18 mouse cellular contexts compared by ENCODE assay signal in genomic region chr12:9077554-9078125, GRCm38 (mm10). TPM values are rescaled to one million over a fixed set of nuclear protein-coding genes. Genes with fewer than 3 reads are reported as not detected.
DNase-seq lines count a peak whose midpoint lies in the region; ATAC-seq lines count a peak whose summit lies in the region.
"Had no signal": no experiment of that assay in that cellular context is flagged by ENCODE, and none has a peak within 500 bp of the region (broad histone marks: within the 10 kb centered on the region; RNA-seq: fewer than 3 reads in every experiment).

No protein-coding gene starts in this region.

- 83% methylated on average over 3 of the region's 3 CpGs for WGBS in heart, embryonic 12.5 days
- WGBS in heart, embryonic 15.5 days: 62% methylated on average over 3 of the region's 3 CpGs

- no peak overlapping the region for H3K27ac ChIP-seq in heart, embryonic 12.5 days (ENCODE audit: poor library complexity, severe bottlenecking)
- H3K27ac ChIP-seq in heart, embryonic 15.5 days: no peak overlapping the region
- H3K27ac ChIP-seq: embryonic facial prominence, embryonic 10.5 days; heart, embryonic 13.5 days; hindbrain, embryonic 15.5 days had no signal

- DNase-seq in heart, adult 18-20 months: peak; percentile 70 to 88
- peak; percentile 36 to 57 for DNase-seq in heart, postnatal 36 days
- DNase-seq in skeletal muscle tissue, adult 2 months (ENCODE audit: low read depth, low spot score): peak; percentile 19
- DNase-seq in layer of hippocampus, postnatal 36 days: no peak
- no peak for DNase-seq in kidney, adult 8-10 months
- DNase-seq: cerebellum, adult 11 months; cerebellum, adult 9-11 months; kidney, adult 9 months; kidney, postnatal 14 days; midbrain, embryonic 14.5 days; spleen, adult 18-20 months had no signal

- no peak overlapping the region for H3K4me2 ChIP-seq in heart, embryonic 12.5 days
- no peak overlapping the region for H3K4me2 ChIP-seq in heart, embryonic 15.5 days
- H3K4me2 ChIP-seq: heart, embryonic 13.5 days; hindbrain, embryonic 15.5 days had no signal

- no peaks in the 10 kb centered on the region for H3K4me1 ChIP-seq in heart, embryonic 12.5 days (replicated peaks)
- H3K4me1 ChIP-seq in heart, embryonic 15.5 days (replicated peaks): no peaks in the 10 kb centered on the region
- H3K4me1 ChIP-seq: embryonic facial prominence, embryonic 10.5 days; heart, embryonic 13.5 days; hindbrain, embryonic 15.5 days had no signal

- no peaks in the 10 kb centered on the region for H3K36me3 ChIP-seq in heart, embryonic 12.5 days
- H3K36me3 ChIP-seq in heart, embryonic 15.5 days: no peaks in the 10 kb centered on the region
- H3K36me3 ChIP-seq: embryonic facial prominence, embryonic 10.5 days; heart, embryonic 13.5 days; hindbrain, embryonic 15.5 days had no signal

- no peak for ATAC-seq in heart, embryonic 12.5 days (ENCODE audit: insufficient number of reproducible peaks, low FRiP score)
- peak; percentile 50; the same call in 1 of the 2 replicates for ATAC-seq in heart, embryonic 15.5 days (replicated peaks; ENCODE audit: insufficient number of reproducible peaks, insufficient read depth, low FRiP score, low read depth)
- ATAC-seq: CD4-positive, CD25-positive, alpha-beta regulatory T cell, adult 4 months; Patski had no signal

- no peak overlapping the region for H3K4me3 ChIP-seq in heart, embryonic 12.5 days
- no peak overlapping the region for H3K4me3 ChIP-seq in heart, embryonic 15.5 days
- H3K4me3 ChIP-seq: embryonic facial prominence, embryonic 10.5 days; heart, embryonic 13.5 days; hindbrain, embryonic 15.5 days had no signal

- intact Hi-C loops in heart, postnatal 36 days (cut with DNase I): loop anchor here (5.0 kb wide), 1 partner anchor 35 kb away; no protein-coding TSS in a partner anchor

- H3K9ac ChIP-seq in heart, embryonic 12.5 days: no peak overlapping the region
- no peak overlapping the region for H3K9ac ChIP-seq in heart, embryonic 15.5 days
- H3K9ac ChIP-seq: heart, embryonic 13.5 days; hindbrain, embryonic 15.5 days had no signal

- no peaks in the 10 kb centered on the region for H3K9me3 ChIP-seq in heart, embryonic 12.5 days (replicated peaks)
- no peaks in the 10 kb centered on the region for H3K9me3 ChIP-seq in heart, embryonic 15.5 days (replicated peaks)
- H3K9me3 ChIP-seq: embryonic facial prominence, embryonic 10.5 days; heart, embryonic 13.5 days; hindbrain, embryonic 15.5 days had no signal

- H3K27me3 ChIP-seq in heart, embryonic 12.5 days (replicated peaks): no peaks in the 10 kb centered on the region
- no peaks in the 10 kb centered on the region for H3K27me3 ChIP-seq in heart, embryonic 15.5 days
- H3K27me3 ChIP-seq: heart, embryonic 13.5 days; hindbrain, embryonic 15.5 days; Patski had no signal

RNA-seq across cellular contexts. Expression of gene Ttc32, which starts 47.8 kb away (rescaled TPM):
- total RNA-seq in heart, adult 18-20 months (2021): 10 to 100 TPM; 24.0 to 29.5 TPM
- 11.6 and 13.0 TPM in 2 replicates for polyA plus RNA-seq in heart, embryonic 12.5 days (2016; fragmentation: Nextera tagmentation; extraction: Ambion mirVana)
- polyA plus RNA-seq in heart, embryonic 15.5 days (2015; fragmentation: Nextera tagmentation; extraction: Ambion mirVana): 14.4 and 17.4 TPM in 2 replicates
- total RNA-seq in heart, postnatal 36 days (2021): 10 to 100 TPM; 25.5 to 28.5 TPM
- total RNA-seq in layer of hippocampus, postnatal 36 days (2021): 1 to 10 TPM; 4.5 to 5.7 TPM

Comparison
In these comparisons a context has a peak if more than half of its experiments do, and no peak if none do; other contexts are left out.
1. DNase-seq: peak in heart, adult 18-20 months (2 of 2), heart, postnatal 36 days (2 of 2) and skeletal muscle tissue, adult 2 months (single experiment); none in layer of hippocampus, postnatal 36 days (0 of 2) and kidney, adult 8-10 months (0 of 2).